Mouse (Mus musculus) stomach, postnatal 0 days (tissue): ENCODE measurements at regions not wholly inside any gene's neighbourhood (a gene's known extent, or its start where the extent isn't known, plus 50 kb on each side); places are given as distances from the start of the nearest gene placed in this dataset.

Experiments used
- CTCF ChIP-seq: IDR thresholded peaks from 2 replicates; pipeline ENCODE4 v1.5.1; 2016; ENCODE audit warnings: antibody characterized with exemption, low read depth, mild to moderate bottlenecking, moderate library complexity
- EP300 ChIP-seq: optimal IDR thresholded peaks from 2 replicates; pipeline ENCODE3; 2016; ENCODE audit warnings: antibody characterized with exemption

DNA sequence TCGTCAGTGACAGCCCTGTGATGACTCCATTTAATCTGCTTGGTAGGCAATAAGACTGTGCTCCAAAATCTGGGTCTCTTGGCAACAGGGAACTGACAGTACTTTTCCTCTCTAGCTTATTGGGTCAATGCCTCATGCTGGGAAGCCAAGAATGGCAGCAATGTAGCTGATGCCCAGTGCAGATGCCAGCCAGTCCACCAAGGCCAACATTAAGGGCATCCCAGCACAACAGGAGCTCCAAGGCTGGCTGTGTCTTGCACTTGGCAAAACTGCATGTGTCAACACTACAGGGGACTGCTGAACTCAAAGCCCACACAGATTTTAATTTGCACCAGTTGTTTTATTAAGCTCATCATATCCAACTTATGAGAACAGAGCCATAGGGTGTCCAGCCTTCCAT is 437.9 kb downstream of the Actr3 start:
- TF ChIP-seq CTCF (no peak), EP300 (no peak)
